Mouse (Mus musculus): ENCODE results near the gene Sult2a1.
"Not testable (repeated sequence)": the region's sequence is repeated elsewhere in the genome, so short reads cannot be mapped to it uniquely, and the experiment has no call there.

Gene Sult2a1

DNA sequence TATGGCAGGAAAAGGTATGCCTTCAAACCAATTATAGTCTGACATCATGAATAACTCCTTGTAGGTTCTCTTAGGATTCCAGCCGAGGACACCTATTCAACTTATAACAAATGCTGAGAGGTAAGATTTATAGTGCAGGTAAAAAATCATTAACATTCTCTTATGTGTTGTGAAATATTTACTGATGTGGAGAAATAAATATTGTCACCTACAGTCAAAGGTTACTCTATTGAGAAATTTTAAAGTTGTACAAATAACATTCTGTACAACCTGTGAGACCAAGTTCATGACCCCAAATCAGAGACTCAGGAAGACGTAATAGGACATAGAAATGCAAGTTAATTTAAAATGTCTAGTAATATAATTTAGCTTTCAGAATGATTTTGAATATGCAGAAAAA, at the start of gene Sult2a1:
Gene Sult2a1 (minus strand): TSS at position 101 of the 400 bp plus-strand sequence.
- in situ Hi-C loops (cut with MboI; ENCODE audit: low sequenced_read_pairs) = not testable (repeated sequence)

DNA sequence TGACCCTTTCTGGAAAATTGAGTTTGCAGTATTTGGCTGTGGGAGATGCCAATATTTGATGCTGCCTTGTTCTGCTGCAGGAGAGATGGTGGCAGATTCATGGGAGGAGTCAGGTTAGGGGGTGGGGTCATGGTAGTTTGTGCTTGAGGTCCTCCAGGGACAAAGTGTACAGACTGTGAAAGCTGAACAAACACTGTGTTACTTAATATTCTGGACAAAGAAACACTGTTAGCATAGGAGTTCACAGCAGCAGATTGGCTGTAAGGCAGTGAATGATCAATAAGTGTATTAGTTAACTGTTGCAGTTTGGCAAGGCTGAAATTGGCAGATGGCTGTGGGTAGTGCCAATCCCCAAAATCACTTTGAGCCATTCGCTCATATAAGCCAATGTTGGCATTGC, 23.3 kb downstream of the Sult2a1 start:
- in situ Hi-C loops (cut with MboI; ENCODE audit: low sequenced_read_pairs) = no loop called here

Measured in CH12F3 (cell line).